Mouse (Mus musculus): ENCODE measurements at regions not wholly inside any gene's neighbourhood (a gene's known extent, or its start where the extent isn't known, plus 50 kb on each side); places are given as distances from the start of the nearest gene placed in this dataset.

- ATAC-seq, result no peak
Observed at GRCm38 (mm10) chr1:43247609-43248008, 50.8 kb upstream of the Fhl2 start.

DNA sequence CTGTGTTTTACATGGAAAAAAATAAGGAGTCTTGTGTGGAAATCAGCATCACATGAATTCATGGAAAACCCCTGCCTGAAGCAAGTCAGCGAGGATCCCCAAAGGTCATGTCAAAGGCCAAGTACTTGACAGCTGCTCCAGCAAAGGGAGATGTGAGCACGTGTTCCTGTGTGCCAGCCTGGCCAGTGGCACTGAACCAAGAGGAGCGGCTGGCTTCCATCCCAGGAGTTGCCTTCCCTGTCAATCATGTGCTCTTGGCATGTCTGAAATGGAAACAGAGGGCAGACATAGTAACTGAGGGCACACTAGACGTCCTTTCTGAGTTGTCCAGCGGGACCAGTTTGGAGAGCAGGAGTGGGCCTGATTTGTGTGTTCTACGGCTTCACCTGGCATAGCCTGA, 53.5 kb upstream of the Fhl2 start:
- ATAC-seq, result no peak

DNA sequence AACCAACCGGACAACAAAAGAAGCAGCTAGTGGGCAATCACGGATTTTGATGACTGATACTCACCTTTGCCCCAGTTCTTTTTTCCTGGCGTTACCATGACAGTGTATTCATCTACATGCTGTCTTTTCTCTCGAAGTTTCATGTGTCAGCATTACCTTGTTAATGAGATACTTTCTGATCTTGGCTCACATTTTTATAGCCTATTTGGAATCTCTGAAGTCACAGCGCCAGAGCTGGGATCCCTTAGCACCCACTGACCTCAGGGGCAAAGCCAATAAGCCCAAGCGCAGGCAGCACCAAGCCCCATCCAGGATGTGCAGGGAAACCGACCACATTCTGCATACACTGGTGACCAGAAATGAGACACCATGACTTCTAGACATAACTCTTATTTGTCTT, 54.6 kb upstream of the Fhl2 start:
- ATAC-seq, result no peak

GRCm38 (mm10) chr1:43254129-43254528, 57.3 kb upstream of the Fhl2 start:
- no peak for ATAC-seq

- no peak for ATAC-seq
Observed at GRCm38 (mm10) chr1:43256078-43256477, 59.3 kb upstream of the Fhl2 start.

GRCm38 (mm10) chr1:43257909-43258308, 61.1 kb upstream of the Fhl2 start:
- ATAC-seq, result no peak

GRCm38 (mm10) chr1:43259841-43260240, 63.1 kb upstream of the Fhl2 start:
- no peak for ATAC-seq

DNA sequence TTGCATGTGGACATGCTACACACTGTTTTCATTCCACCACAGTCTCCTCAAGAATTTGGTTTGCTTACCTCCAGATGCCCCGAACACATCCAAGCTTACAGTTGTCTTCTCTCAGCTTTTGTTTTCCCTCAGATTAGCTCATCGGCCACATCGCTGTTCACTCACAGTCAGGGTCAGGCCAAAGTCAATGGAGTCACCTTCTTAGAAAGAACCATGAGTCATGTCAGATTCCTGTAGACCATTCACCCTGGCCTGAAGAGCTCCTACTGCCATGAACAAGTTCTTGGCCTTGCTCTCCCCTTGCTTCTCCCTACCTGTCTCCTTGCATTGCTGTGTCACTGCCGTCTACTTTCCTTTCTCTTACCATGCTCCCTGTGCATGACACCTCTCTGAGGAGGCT, 63.7 kb upstream of the Fhl2 start:
- ATAC-seq, result no peak

- peak; percentile 59 for ATAC-seq
Observed at GRCm38 (mm10) chr1:43264407-43264889, 67.7 kb upstream of the Fhl2 start.

GRCm38 (mm10) chr1:43265699-43266455, 69.1 kb upstream of the Fhl2 start:
- no peak for ATAC-seq

- ATAC-seq, result no peak
Observed at GRCm38 (mm10) chr1:43269685-43270084, 72.9 kb upstream of the Fhl2 start.

DNA sequence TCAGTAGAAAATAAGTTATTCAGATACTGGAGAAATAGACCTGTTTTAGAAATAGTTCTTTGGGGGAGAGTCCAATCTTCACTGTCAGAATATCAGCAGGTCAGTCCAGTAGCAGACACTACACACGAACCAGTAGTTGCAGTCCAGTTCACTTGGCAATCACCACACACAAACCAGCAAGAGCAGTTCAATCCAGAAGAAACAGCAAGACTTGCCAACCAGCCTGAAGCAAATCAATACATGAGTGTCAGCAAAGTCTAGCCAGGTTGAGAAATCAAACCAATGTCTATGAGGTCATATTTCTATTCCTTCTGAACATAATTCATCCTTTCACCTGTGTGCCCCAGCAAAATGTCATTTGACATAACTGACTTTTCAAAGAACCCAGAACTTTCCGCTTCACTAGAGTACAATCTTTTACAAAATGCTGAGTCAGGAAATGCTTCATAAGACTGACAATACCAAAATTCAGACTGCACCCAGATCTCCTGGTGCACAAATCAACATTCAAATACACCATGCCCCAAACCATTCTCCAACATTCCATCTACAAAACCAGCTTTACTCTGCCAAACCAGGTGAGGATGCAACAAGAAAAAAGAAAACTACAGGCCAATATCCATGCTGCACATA, 76.6 kb upstream of the Fhl2 start:
- ATAC-seq, result no peak

- ATAC-seq, result no peak
Observed at GRCm38 (mm10) chr1:43291736-43292135, 95.0 kb upstream of the Fhl2 start.

- ATAC-seq, result no peak
Observed at GRCm38 (mm10) chr1:43292561-43292960, 95.8 kb upstream of the Fhl2 start.

DNA sequence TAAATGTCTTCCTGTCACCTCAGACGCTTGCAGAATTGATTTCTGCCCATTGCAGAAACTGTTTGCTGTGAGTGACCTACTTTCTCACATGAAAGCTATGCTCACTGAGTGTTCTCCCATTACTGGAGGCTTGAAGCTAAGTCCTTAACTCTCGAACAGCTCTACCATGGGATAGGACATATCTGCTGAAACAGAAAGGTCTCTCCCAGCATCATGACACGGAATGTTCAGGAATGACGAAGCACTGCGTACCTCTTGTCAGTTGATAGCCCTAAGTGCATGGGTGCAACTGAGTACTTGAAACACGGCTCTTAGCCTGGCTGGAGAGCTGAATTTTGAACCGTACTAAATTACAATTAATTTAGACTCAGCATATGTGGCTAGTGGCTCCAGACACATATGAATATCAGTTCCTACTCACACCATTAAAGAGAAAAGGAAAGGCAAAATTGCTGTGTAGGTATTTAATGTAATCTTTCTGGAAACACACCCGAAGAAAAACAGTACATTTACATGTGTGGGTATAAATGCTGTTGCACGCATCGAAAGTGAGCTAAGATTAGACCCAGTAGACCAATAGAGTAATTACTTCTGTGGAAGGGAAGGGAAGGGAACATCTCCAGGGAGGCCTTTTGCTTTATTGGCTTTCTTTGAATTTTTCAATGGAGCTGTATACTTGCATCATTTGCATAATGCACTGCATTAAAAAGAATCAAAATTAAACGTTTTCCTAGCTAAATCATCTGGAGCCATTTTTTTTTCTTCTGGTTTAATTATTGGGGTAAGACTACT, 97.6 kb upstream of the Fhl2 start:
- no peak for ATAC-seq

DNA sequence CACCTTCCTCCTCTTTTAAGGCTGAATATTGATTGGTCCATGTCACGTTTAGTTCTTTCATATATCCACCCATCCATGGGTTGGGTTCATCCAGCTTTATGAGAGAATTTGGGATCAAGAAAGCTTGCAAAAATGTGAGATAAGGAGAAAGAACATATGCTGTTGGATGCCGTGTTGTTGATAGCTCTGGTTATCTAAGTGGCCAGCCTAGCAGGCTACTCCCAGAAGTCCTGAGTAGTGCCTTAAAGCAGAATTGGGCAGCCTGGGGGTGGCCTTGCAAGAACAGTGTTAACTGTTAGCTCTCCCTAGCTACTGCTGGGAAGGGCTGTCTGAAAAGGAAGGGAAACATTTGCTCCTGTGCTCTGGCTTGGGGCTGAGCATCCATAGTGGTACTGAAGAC, 100.8 kb upstream of the Fhl2 start:
- no peak for ATAC-seq

DNA sequence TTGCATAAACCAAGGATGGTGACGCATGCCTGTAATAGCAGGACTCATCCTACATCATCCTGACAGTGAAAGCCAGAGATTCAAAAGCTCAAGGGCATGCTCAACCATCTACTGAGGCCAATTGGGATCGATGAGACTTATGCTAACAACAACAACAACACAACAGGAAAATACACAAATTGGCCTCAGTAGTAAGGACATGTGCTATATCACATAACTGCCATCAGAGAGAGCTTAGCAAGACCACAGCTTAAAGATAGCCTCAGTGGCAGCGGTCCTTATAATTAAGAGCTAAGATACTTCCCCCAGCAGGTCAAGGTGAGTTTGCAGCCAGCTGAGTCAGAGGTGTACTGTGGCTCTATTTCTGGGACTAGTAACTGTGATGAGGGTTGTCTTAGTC, 102.0 kb upstream of the Fhl2 start:
- no peak for ATAC-seq

- peak; percentile 88 for ATAC-seq
Observed at GRCm38 (mm10) chr1:43299490-43300302, 102.9 kb upstream of the Fhl2 start.

GRCm38 (mm10) chr1:43300676-43301075, 103.9 kb upstream of the Fhl2 start:
- ATAC-seq, result no peak

- ATAC-seq, result no peak
Observed at GRCm38 (mm10) chr1:43301866-43302571, 105.2 kb upstream of the Fhl2 start.

GRCm38 (mm10) chr1:43302657-43303056, 105.9 kb upstream of the Fhl2 start:
- no peak for ATAC-seq

Measured in activated CD4-positive, CD25-positive, alpha-beta regulatory T cell, adult 4 months (primary cell).